Mouse (Mus musculus): ENCODE measurements at regions not wholly inside any gene's neighbourhood (a gene's known extent, or its start where the extent isn't known, plus 50 kb on each side); places are given as distances from the start of the nearest gene placed in this dataset.
"Not testable (repeated sequence)": the region's sequence is repeated elsewhere in the genome, so short reads cannot be mapped to it uniquely, and the experiment has no call there.

DNA sequence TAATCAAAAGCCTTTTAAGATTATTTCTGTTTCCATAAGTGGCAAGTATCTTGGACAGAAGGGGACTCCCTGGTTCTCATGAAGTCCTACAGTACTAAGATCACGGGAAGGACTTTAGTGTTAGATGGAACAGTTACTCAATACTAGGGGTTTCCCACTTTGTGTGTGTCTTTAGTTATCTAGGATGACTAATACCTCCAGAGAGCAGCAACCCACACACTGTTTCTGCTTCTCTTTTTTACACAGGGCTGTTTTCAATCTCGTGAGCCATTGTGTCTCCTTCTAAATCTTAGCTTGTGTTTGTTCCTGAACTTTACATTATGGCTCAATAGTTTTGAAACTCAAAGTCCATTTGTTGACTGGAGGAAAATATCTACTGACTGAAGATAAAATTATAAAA is 496.5 kb upstream of the Impg1 start:
- in situ Hi-C loops (cut with MboI, MseI) = no loop called here

DNA sequence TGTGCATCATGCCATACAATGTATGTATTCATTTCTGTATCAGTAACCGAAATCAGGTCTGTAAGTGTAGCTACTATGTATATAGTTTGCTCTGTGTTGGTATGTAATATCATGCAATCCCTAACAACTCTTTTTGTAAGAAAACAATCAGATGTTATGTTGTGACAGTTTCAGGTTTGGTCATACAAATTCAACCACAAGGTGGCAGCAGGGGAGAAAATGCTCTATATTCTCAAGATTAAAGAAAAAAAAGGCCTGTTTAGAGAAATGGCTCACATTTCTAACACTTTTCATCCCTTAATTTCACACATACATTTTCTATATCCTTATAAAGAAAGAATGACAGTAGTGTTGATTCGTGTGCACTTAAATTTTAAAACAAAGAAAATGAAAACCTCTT is 477.7 kb upstream of the Impg1 start:
- in situ Hi-C loops (cut with MboI, MseI) = no loop called here

DNA sequence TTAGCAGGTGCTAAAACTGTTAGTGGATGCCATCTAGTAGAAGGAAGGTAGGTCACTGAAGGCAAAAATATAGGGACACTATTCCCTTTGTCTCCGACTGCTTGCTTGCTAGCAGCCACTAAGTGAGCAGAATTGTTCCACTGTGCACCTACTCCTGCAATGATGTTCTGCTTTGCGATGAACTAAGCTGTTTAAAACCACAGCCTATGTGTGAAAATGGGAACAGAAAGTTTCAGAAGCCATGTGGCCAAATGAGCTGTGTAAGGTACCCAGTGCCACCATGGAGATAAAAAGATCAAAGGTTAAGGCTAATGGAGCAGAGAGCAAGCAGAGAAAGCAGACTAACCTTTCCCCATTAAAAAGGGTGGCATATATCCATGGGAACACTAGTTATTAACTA is 476.1 kb upstream of the Impg1 start:
- in situ Hi-C loops (cut with MboI, MseI) = no loop called here

DNA sequence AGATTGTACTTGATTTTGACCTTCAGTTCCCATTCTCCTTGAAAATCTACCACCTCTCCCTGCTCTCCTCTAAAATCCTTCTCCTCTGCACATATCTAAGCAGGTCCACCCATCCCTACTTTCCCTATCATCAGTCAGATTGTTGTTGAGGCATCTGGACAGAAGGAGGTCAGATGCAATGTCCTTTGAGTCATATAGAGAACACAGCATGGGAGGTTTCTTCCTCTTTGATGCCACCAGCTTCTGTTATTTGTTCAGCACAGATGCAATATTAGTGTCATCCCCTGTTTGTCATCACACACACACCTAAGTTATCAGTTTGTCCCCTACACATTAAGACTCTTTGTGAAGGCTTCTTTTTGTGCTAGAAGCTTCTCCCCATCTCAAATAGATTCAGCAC is 473.0 kb upstream of the Impg1 start:
- in situ Hi-C loops (cut with MboI, MseI) = no loop called here

DNA sequence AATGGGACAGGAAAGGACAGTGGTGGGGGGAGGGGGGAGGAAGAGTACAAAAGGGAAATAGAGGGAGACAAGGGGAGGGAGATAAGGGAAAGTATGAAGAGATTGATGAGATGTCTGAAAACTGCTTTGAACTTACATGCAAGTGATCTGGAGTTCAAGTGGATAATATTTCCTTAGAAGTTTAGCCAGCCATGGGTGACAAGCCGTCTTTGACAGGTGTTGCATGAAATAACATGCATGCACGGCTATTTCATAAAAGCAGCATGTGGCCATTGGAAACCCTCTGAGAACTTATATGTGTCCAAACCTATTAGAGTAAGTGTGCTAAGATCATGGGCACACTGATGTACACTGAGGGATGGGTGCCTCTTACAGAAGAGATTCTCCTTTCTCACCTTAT is 465.3 kb upstream of the Impg1 start:
- in situ Hi-C loops (cut with MboI, MseI) = no loop called here

DNA sequence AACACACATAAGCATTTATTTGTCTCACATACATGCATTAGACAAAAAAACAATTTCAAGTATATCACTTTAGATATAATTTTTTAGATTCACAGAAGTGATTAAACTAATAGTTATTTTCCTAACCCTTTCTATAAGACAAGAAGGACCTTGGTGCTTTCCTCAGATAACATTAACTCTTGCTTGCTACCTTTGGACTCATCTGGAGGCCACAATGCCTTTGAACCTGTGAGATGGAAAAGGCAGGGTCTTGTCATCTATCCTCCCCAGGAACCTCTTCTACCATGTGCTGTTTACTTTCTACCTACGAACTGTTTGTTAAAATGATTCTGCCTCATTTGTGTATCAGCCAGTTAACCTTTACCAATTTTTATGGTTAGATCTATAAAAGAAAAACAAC is 455.0 kb upstream of the Impg1 start:
- in situ Hi-C loops (cut with MboI, MseI) = no loop called here

DNA sequence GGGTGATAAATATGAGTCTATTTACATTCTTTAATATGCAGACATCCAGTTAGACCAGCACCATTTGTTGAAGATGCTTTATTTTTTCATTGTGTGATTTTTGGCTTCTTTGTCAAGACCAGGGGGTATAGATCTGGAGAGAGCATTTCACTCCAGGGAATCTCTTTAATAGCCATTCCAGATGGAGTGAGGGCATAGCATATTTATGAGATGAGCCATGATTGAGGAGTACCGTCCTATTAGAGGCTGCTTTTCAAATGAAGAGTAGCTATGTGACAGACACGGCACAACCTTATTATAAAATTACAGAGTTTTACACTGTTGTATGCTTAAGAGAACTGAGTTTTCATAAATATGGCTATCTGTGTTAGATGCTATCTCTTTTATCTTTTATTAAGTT is 448.6 kb upstream of the Impg1 start:
- in situ Hi-C loops (cut with MboI, MseI) = no loop called here

DNA sequence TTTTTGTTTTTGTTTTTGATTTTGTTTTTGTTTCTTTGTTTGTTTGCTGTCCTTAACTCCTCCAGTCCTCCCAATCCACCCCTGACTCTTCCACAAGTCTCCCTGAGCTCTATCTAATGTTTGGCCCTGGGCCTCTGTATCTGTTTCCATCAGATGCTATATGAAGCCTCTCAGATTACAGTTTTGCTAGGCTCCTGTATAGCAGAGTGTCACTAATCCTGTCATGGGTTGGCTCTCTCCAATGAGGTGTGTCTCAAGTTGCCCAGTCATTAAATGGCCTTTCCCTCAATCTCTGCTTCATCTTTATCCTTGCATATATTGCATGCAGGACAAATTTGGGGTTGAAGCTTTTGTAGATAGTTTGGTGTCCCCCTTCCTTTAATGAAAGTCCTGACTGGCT is 446.9 kb upstream of the Impg1 start:
- in situ Hi-C loops (cut with MboI, MseI) = no loop called here

DNA sequence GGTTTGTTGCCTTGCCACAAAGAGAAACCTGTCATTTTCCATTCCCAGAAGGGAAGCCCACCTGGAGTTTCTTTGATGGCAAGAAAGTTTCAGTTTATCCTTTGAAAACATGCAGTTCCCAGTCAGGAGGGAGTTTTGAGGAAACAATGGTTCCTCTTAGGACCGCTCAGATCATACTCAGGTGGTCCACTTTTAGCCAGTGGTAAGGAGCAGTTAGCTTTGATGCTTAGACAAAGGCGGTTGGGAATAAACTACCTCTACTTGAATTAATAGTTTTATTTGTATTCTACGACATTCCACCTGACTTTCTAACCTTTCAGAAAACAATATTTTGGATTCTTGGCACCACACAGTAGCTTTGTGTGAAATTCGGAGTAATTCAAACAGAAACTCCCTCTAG is 401.5 kb upstream of the Impg1 start:
- in situ Hi-C loops (cut with MboI, MseI) = loop anchor here (10.0 kb wide), 1 partner anchor 728 kb away; no protein-coding TSS in a partner anchor

DNA sequence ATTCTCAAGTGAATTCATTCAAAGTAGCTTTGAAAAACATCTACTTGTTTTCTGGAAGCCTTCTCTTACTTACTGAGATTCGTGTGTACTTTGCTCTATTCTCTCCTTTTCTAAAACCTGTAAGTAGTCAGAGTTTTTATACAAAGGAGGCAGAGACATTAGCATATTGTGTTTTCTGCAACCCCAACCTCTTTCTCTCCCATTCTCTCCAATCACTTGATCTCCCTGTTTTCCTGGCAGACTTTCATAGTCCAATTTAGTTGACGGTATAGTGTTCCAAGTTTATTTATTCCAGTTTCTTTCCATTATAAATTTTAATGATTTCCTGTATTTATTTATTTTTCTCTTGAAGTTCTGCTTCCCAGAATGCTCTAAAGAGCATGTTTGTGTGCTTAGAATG is 393.7 kb upstream of the Impg1 start:
- in situ Hi-C loops (cut with MboI, MseI) = no loop called here

DNA sequence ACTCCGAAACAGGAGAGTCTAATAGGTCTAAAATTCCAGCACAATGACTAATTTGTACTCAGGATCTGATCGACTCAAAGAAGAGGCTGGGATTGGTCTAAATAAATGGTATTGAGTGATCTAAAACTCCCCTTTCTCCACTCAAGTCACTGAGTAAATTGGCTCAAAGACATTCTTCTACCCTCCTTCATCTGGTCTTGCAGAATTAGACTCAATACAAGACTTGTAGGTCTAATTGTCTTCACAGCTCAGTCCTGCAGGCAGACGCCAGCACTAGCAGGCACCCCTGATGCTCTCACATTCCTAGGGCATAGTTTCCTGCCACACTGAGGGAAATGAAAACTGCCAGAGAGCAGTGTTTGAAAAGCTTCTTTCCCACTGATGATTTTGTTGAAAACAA is 382.9 kb upstream of the Impg1 start:
- in situ Hi-C loops (cut with MboI, MseI) = no loop called here

DNA sequence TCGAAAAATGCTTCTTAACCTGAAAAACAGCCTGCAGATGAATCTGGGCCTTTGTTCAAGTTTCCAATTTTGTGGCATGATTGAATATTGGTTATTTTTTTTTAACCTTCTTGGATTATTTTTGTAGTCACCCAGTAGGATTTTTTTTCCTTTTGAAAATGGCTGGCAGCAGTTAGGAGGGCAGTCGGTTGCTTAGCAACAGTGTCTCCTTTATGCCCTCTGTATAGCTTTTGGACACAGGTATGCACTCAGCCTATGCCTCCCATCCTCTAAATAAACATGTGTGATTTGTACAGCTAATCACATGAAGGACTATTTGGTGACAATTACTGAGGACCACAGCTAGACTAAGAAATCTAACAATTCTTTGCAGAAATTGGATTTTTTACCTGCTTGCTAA is 367.5 kb upstream of the Impg1 start:
- in situ Hi-C loops (cut with MboI, MseI) = loop anchor here (10.0 kb wide), 1 partner anchor 1412 kb away; no protein-coding TSS in a partner anchor

DNA sequence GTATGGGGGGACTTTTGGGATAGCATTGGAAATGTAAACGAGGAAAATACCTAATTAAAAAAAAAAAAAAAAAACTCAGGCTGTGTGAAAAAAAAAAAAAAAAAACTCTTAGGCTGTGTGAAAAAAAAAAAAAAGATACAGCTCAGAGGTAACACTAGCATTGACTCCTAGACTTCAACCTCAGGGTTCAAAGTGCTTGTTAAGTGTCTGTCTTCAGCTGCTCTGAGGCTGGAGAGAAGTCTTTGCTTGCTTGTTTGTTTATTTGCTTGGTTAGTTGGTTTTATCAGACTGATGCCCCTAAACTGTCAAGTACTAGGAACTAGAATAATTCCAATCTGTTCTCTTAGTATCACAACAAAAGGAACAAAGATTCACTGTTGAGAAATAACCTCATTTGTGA is 360.1 kb upstream of the Impg1 start:
- in situ Hi-C loops (cut with MboI, MseI) = no loop called here

DNA sequence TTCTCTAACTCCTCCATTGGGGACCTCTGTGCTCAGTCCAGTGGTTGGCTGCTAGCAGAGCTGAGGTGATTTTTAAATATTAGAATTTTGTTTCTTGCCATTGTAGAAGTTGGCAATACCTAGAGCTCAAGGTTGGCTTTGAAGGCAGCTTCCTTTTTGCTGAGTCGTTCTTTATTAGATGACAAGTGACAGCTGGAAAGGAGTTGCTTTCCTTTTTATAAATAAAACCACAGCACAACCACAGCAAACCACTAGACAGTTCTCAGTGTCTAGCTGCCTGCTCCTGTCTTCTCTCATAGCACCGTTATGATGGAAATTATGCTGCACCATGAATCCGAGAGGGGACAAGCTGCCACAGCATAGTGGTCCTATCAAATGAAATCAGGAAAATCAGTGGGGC is 354.8 kb upstream of the Impg1 start:
- in situ Hi-C loops (cut with MboI, MseI) = no loop called here

DNA sequence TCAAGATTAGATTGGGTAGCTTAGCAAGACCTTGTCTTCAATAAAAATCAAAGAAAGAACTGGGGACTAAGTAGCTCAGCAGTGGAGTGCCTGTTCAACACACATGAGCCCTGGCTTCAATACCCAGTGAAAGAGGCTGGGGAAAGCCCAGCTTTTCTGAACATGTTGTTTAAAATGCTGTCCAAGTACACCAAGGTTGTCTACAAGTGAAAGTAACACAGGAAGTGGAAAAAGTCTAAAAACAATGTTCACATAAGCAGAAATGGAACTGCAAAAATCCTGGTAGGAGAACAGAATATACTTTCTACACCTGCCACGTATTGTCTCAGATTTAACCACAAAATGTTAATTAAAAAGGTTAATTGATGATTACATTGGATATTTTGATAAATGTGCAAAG is 353.8 kb upstream of the Impg1 start:
- in situ Hi-C loops (cut with MboI, MseI) = no loop called here

DNA sequence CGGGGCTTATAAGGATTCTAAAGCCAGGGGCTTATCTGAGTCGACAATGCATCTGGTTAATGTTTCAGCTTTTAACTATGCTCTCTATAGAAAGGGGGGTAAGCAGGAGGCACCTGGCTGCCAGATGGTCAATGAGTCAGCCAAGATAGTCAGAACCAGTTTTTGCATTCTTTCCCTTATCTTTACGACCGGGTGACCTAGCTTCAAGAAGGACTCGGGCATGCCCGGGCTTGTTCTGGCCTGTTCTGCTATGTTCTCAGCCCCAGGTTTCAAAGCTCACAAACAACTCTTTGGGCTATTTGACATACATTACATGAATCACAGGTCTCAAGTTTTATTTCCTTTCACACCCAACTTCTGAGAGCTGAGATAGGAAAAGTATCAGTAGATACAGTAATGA is 348.6 kb upstream of the Impg1 start:
- in situ Hi-C loops (cut with MboI, MseI) = not testable (repeated sequence)

DNA sequence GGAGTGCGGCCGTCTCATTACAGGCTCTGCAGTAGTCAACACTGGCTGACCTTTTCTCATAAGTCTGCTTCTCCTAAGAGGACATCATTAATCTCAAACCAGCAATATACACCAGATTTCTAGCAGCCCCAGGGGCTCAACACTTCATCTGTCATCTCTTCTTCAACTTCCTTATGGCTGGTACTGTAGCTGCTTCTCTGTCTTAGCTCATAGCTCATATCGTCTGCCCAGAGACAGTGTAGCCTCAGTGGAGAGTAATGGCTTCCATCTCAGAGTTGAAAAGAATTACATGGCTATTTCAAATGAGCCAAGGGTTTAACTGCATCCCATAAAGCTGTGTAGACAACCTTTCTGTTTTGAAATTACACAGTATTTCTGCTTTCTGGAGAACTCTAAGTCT is 326.2 kb upstream of the Impg1 start:
- in situ Hi-C loops (cut with MboI, MseI) = no loop called here

DNA sequence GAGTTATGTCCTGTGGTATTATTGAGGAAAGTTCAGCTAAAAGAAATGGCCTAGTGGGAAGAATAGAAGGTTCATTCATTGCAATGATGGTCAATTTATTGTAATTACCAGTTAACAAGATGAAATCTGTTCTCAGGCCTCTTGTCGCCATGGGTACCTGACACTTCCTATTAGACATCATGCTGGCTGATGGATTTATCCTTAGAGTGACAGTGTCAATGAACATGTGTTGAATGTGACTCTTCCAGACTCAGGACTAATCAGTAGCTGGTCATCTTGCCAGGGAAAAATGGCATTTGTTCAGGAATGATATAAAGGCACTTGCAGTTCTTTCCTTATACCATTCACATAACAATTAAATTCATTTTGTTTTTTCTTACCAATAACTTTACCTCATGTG is 309.3 kb upstream of the Impg1 start:
- in situ Hi-C loops (cut with MboI, MseI) = loop anchor here (5.0 kb wide), 1 partner anchor 748 kb away; no protein-coding TSS in a partner anchor

DNA sequence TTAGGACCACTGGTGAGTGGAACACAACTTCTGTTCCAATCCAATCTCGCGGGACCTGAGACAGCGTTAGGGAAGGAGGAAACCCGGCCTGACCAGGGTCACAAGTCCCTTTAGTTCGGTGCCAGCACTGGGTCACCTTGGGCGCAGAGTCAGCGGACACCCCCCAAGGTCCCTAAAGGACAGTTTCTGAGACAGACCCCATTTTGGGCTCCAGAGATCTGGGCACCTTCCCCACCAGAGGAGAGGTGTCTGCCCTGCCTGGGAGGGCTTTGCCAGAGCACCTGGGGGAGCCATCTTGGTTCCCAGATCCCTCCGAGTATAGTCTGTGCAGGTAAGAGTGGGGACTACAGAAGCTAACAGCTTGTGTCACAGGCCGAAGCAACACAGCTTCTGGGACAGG is 270.5 kb upstream of the Impg1 start:
- in situ Hi-C loops (cut with MboI, MseI) = not testable (repeated sequence)

DNA sequence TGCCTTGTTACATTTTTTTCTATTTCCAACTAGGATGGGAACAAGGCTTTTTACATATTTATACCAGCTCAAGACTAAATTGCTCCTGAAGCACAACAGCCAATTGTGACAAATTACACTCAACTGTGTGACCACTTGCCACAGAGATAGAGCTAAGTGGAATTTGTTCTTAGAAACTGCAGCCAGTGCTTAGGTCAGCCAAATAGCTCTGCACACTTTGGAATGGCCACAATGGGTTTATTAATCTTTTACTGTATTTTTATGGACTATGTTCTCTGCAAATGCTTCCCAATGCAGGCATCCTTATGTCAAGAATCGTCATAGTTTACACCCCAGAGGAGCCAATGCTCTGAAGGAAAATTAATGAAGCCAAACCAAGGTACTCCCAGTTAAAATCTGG is 267.7 kb upstream of the Impg1 start:
- in situ Hi-C loops (cut with MboI, MseI) = no loop called here

DNA sequence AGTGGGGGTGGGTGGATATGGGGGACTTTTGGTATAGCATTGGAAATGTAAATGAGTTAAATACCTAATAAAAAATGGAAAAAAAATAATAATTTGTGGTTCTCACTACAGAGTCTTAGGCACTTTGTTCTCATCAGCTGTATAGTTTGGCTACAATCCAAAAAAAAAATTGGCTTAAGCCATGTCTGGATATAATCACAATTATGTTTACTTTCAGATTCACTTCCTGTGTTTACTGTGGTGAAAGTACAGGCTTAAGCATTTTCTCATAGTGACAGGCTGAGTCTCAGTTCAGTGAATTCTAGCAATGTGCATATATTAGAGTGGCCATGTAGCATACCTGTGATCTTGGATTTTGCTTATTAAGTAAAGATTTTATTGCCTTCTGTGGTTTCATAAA is 258.4 kb upstream of the Impg1 start:
- in situ Hi-C loops (cut with MboI, MseI) = no loop called here

DNA sequence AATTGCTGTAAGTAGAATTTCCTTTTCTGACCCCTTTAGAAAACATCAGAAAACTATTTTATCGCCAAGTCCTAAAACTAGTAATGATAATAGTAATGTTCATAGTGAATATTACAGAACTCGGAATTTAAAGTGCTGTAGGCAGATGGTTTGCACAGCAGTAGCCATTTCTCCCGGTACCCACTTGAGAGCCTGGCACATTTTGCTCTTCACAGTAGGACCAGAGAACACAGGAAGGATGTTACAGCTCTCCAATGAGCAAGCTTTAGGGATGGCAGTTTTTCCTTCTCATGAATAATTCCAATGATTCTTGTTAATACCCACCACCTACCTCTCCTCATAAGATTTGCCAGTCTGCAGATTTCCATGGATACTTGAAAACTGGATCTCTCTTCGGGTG is 253.2 kb upstream of the Impg1 start:
- in situ Hi-C loops (cut with MboI, MseI) = no loop called here

DNA sequence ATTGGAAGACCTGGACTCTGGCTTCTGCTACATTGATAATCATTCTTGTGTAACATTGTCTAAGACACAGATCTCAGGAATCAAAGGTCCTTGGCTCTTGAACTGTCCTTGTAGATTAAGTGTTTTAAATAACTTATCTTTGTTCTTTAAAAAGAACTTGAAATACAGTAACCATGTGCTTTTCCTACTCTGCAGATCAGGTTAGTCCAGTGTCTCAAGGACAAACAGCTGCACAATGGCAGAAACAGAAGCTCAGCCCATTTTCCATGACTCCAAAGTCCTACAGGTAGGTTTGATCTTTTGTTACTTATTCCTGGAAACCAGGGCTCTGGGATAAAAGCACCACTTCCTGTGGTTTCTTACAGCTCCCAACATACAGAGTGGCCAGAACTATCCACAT is 244.5 kb upstream of the Impg1 start:
- in situ Hi-C loops (cut with MboI, MseI) = no loop called here

DNA sequence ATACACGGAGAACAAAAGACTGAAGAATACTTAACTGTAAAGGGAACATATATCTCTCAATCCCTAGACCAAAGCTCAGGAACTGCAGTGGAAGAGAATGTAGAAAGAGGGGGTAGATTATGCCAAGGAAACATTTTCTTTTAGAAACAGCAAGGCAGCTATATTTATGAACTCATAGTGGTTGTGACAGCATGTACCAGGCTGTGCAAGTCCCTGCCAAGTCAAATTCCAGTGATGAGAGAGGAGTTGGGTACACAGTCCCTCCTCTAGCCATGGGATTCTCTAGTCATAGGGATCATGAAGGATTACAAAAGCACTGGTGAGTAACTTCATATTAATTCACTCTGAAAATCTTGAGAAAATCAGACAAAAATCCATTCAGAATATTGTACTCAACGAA is 240.0 kb upstream of the Impg1 start:
- in situ Hi-C loops (cut with MboI, MseI) = no loop called here

DNA sequence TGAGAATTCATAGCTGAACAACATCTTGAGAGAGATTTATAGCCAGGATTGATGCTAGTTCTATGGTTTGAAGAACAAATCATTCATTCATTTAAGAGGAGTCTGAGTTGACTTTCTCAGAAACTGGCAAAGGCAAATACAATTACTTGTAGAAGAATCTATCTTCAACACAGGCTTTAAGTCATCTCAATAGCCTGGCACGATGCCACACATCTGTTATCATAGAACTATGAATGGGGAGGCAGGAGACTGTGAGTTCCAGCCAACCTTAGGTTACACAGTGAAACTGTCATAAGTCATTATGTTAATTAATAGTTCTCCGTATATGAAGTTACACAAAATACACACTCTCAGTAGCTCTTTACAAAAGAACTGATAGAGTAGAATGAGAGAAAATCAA is 231.9 kb upstream of the Impg1 start:
- in situ Hi-C loops (cut with MboI, MseI) = no loop called here

Data from T-helper 2 cell (primary cell).